Mouse (Mus musculus) lung, postnatal 0 days (tissue): Measurements from ENCODE around the gene Mrps18b. TPM values are rescaled to one million over a fixed set of nuclear protein-coding genes. Genes with fewer than 3 reads are reported as not detected.
A peak's percentile ranks its signal among the peaks of the same experiment; 100 is the strongest.
"Not testable (repeated sequence)": the region's sequence is repeated elsewhere in the genome, so short reads cannot be mapped to it uniquely, and the experiment has no call there.

Source experiments
- ATAC-seq: fragments of 200-750 bp; cut with Nextera tagmentation; 2 replicates; pipeline ENCODE4 v1.8.0; 2017; ENCODE audit warnings: moderate library complexity
- DNase-seq: peaks from one replicate; pipeline ENCODE4 v3.0.0-alpha.2; 2016; ENCODE audit warnings: low spot score
- H3K27ac ChIP-seq: fragments of 300-500 bp; sonication (generic); 2 replicates; pipeline ENCODE4 v1.5.1; 2014; ENCODE audit warnings: antibody characterized with exemption, mild to moderate bottlenecking, low read length, mixed read lengths
- H3K27me3 ChIP-seq: fragments of 300-500 bp; sonication (generic); replicated peaks from 2 replicates; pipeline ENCODE4 v1.6.1; 2014; ENCODE audit warnings: low read length, mixed read lengths; ENCODE audit not compliant: insufficient read depth
- H3K36me3 ChIP-seq: fragments of 300-500 bp; sonication (generic); 2 replicates; pipeline ENCODE4 v1.6.1; 2014; ENCODE audit warnings: low read length, mixed read lengths; ENCODE audit not compliant: insufficient read depth
- H3K4me1 ChIP-seq: fragments of 300-500 bp; sonication (generic); 2 replicates; pipeline ENCODE4 v1.6.1; 2014; ENCODE audit warnings: antibody characterized with exemption, low read depth, low read length, mixed read lengths; ENCODE audit not compliant: insufficient read depth
- H3K4me2 ChIP-seq: fragments of 300-500 bp; sonication (generic); replicated peaks from 2 replicates; pipeline ENCODE4 v1.6.1; 2014; ENCODE audit warnings: low read depth, mild to moderate bottlenecking, low read length, moderate library complexity, mixed read lengths
- H3K4me3 ChIP-seq: fragments of 300-500 bp; sonication (generic); 2 replicates; pipeline ENCODE4 v1.5.1; 2014; ENCODE audit warnings: low read depth, low read length
- H3K9ac ChIP-seq: fragments of 300-500 bp; sonication (generic); replicated peaks from 2 replicates; pipeline ENCODE4 v1.6.1; 2014; ENCODE audit warnings: low read depth, mild to moderate bottlenecking
- H3K9me3 ChIP-seq: fragments of 300-500 bp; sonication (generic); 2 replicates; pipeline ENCODE4 v1.6.1; 2016; ENCODE audit warnings: low read length, mixed read lengths
- CTCF ChIP-seq: IDR thresholded peaks from 2 replicates; pipeline ENCODE4 v1.5.1; 2016; ENCODE audit warnings: antibody characterized with exemption, mild to moderate bottlenecking
- EP300 ChIP-seq: IDR thresholded peaks from 2 replicates; pipeline ENCODE4 v1.6.1; 2016; ENCODE audit warnings: antibody characterized with exemption, mild to moderate bottlenecking, control low read depth
- WGBS: fragments of 180-500 bp; shearing (Covaris S2); extraction: QIAGEN DNeasy Blood & Tissue Kit; methylation state at CpG from one replicate; pipeline ENCODE4 v1.1.7; 2014; 5-methylcytosine and 5-hydroxymethylcytosine counted together
- polyA plus RNA-seq: library from polyadenylated mRNA; unstranded; fragments of >200 nt; fragmentation: Nextera tagmentation; extraction: Ambion mirVana; gene quantifications from 2 replicates; pipeline ENCODE4 v1.2.1, GENCODE M21; 2015

Mrps18b gene
- polyA plus RNA-seq, 1 experiment from 2014 or later = 44.8 TPM

GRCm38 (mm10) chr17:35939941-35940340 lies 23.8 kb upstream of the Mrps18b start:
- Histone ChIP-seq H3K4me1 (no peaks in the 10 kb centered on the region), H3K27me3 (no peaks in the 10 kb centered on the region), H3K4me3 (no peak overlapping the region), H3K9ac (no peak overlapping the region), H3K27ac (no peak overlapping the region), H3K9me3 (no peaks in the 10 kb centered on the region), H3K4me2 (no peak overlapping the region), H3K36me3 (no peaks in the 10 kb centered on the region)
- TF ChIP-seq EP300 (no peak), CTCF (no peak)
- no peak for ATAC-seq
- no peak for DNase-seq
- 52% methylated on average over 1 of the region's 1 CpGs for WGBS

- 17% methylated on average over 2 of the region's 2 CpGs for WGBS
These were observed 22.9 kb upstream of the Mrps18b start for GRCm38 (mm10) chr17:35939108-35939507.

GRCm38 (mm10) chr17:35937700-35938348 lies 21.6 kb upstream of the Mrps18b start:
- H3K9ac ChIP-seq = no peak overlapping the region
- H3K27me3 ChIP-seq = no peaks in the 10 kb centered on the region
- H3K4me2 ChIP-seq = no peak overlapping the region
- 30% methylated on average over 2 of the region's 2 CpGs for WGBS
- H3K9me3 ChIP-seq = no peaks in the 10 kb centered on the region
- TF ChIP-seq EP300 = no peak
- TF ChIP-seq CTCF = peak; percentile 86
- no peak overlapping the region for H3K27ac ChIP-seq
- DNase-seq = peak; percentile 81
- peak; percentile 67 for ATAC-seq
- no peak overlapping the region for H3K4me3 ChIP-seq
- H3K36me3 ChIP-seq = no peaks in the 10 kb centered on the region
- H3K4me1 ChIP-seq = no peaks in the 10 kb centered on the region

More at GRCm38 (mm10) chr17:35939108-35939507, 22.9 kb upstream of the Mrps18b start:
- no peaks in the 10 kb centered on the region for H3K36me3 ChIP-seq
- H3K27ac ChIP-seq = no peak overlapping the region
- no peaks in the 10 kb centered on the region for H3K9me3 ChIP-seq
- TF ChIP-seq CTCF (no peak), EP300 (no peak)
- H3K27me3 ChIP-seq = no peaks in the 10 kb centered on the region
- H3K9ac ChIP-seq = no peak overlapping the region
- no peak for ATAC-seq
- no peak overlapping the region for H3K4me3 ChIP-seq
- no peak for DNase-seq
- no peak overlapping the region for H3K4me2 ChIP-seq
- H3K4me1 ChIP-seq = no peaks in the 10 kb centered on the region

GRCm38 (mm10) chr17:35935763-35936162 lies 19.6 kb upstream of the Mrps18b start:
- 90% methylated on average over 14 of the region's 14 CpGs for WGBS
- H3K27me3 ChIP-seq, ATAC-seq, DNase-seq, H3K4me2 ChIP-seq, H3K36me3 ChIP-seq, H3K9ac ChIP-seq, H3K27ac ChIP-seq, H3K4me1 ChIP-seq, H3K4me3 ChIP-seq, H3K9me3 ChIP-seq: not testable (repeated sequence)

GRCm38 (mm10) chr17:35932608-35933007 lies 16.4 kb upstream of the Mrps18b start:
- no peak for TF ChIP-seq CTCF
- no peak for TF ChIP-seq EP300
- WGBS = 90% methylated on average over 4 of the region's 4 CpGs
- no peaks in the 10 kb centered on the region for H3K9me3 ChIP-seq
- ATAC-seq (no peak), DNase-seq (no peak)
- no peaks in the 10 kb centered on the region for H3K4me1 ChIP-seq
- no peak overlapping the region for H3K4me2 ChIP-seq
- peaks cover 26% of the 10 kb centered on the region for H3K36me3 ChIP-seq
- H3K27me3 ChIP-seq = no peaks in the 10 kb centered on the region
- H3K4me3 ChIP-seq = no peak overlapping the region
- H3K27ac ChIP-seq = no peak overlapping the region
- no peak overlapping the region for H3K9ac ChIP-seq

- DNase-seq (no peak), ATAC-seq (no peak)
- 92% methylated on average over 12 of the region's 12 CpGs for WGBS
- H3K4me1 ChIP-seq = no peaks in the 10 kb centered on the region
- H3K4me2 ChIP-seq = no peak overlapping the region
- no peaks in the 10 kb centered on the region for H3K27me3 ChIP-seq
- no peaks in the 10 kb centered on the region for H3K9me3 ChIP-seq
- H3K9ac ChIP-seq = no peak overlapping the region
- no peak overlapping the region for H3K27ac ChIP-seq
- H3K4me3 ChIP-seq = no peak overlapping the region
- H3K36me3 ChIP-seq = peaks cover 42% of the 10 kb centered on the region
- TF ChIP-seq CTCF = no peak
- TF ChIP-seq EP300 = no peak
These were observed 14.4 kb upstream of the Mrps18b start for GRCm38 (mm10) chr17:35930627-35931026.

GRCm38 (mm10) chr17:35929534-35929933 lies 13.3 kb upstream of the Mrps18b start:
- Histone ChIP-seq H3K36me3 (peaks cover 46% of the 10 kb centered on the region), H3K4me1 (no peaks in the 10 kb centered on the region), H3K9me3 (no peaks in the 10 kb centered on the region), H3K27me3 (no peaks in the 10 kb centered on the region), H3K27ac (no peak overlapping the region), H3K9ac (no peak overlapping the region), H3K4me3 (no peak overlapping the region), H3K4me2 (no peak overlapping the region)
- WGBS = 100% methylated on average over 2 of the region's 2 CpGs
- no peak for DNase-seq
- ATAC-seq = no peak
- TF ChIP-seq EP300 (no peak), CTCF (no peak)
